Mouse (Mus musculus) thymus, postnatal 4 days (tissue): ENCODE data around the gene Sarm1.

Experiments used
- DNase-seq: peaks from one replicate; pipeline ENCODE4 v3.0.0; 2021

Gene Sarm1

DNA sequence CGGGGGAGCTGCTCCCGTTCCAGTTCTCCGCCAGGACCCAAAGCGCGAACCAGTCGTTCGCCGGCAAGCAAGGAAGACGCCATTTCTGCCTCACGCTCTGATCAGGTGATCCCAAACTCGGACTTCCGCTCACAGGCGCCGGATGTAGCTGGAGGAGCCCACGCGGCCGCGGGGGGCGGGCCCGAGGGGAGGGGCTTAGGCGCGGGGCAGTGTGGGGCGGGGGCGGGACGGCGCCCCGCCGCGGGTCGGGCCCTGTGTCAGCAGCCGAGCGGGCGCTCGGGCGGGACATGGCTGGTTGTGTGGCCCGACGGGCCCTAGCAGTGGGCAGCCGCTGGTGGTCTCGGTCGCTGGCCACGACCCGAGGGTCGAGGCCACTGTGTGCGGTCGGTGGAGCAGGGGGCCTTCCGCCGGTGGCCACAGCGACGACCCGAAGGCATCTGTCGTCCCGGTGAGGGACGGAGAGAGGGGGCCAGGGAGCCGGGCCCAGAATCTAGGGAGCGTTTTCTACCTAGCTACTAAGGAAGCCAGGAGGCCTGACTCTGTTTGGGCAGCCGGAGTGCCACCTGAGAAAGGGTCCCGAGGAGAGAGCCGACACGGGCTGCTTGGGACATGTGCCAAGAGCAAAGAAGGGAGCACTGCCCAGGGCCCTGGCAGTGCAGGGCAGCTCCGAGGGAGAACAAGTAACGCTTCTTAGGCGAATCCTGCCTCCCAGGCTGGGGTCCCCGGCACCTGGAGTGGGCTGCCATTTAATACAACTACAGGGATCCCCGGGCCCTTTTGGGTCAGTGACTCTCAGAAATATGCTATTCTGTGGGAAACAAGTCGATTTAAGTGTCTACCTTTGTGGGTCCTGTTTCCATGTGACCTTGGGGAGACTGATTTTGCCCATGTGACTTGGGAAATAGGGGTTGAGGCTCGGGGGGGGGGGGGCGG is 14.7 kb upstream of the Sarm1 start, which contains the start of the genes Tmem199 and Poldip2:
TSS of gene Tmem199 (minus strand) at position 148 of the 933 bp plus-strand sequence.
TSS of gene Poldip2 (plus strand) at position 169 of the 933 bp plus-strand sequence.
- DNase-seq: peak; percentile 94

DNA sequence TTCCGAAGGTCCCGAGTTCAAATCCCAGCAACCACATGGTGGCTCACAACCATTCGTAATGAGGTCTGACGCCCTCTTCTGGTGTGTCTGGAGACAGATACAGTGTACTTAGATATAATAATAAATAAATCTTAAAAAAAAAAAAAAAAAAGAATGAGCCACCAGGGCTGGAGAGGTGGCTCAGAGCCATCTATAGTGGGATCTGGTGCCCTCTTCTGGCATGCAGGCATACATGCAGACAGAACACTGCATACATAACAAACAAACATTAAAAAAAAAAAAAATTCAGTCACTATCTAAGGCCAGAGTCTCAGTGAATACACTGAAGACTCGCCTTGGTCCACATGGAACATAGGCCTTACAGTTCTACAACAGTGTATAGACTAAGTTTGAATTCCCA is 11.6 kb upstream of the Sarm1 start:
- peak; percentile 63 for DNase-seq

DNA sequence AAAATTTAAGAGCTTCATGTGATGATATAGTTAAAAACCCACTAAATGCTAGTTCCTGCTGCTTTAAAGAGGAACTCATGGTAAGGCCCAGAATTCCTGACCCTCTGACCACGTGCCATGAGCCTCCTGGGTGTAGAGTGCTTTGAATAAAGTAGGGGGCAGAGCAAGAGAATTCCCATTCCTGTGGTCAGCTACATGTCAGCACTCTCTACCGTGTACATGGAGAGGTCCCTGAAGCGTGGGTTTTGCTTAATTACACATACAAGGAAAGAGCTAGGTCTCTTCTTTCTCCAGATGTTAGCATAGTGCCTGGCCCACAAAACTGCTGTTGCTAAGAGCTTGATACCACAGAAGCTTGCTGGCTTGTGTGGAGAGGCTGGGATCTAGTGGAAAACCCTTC is 7.9 kb upstream of the Sarm1 start:
- no peak for DNase-seq

DNA sequence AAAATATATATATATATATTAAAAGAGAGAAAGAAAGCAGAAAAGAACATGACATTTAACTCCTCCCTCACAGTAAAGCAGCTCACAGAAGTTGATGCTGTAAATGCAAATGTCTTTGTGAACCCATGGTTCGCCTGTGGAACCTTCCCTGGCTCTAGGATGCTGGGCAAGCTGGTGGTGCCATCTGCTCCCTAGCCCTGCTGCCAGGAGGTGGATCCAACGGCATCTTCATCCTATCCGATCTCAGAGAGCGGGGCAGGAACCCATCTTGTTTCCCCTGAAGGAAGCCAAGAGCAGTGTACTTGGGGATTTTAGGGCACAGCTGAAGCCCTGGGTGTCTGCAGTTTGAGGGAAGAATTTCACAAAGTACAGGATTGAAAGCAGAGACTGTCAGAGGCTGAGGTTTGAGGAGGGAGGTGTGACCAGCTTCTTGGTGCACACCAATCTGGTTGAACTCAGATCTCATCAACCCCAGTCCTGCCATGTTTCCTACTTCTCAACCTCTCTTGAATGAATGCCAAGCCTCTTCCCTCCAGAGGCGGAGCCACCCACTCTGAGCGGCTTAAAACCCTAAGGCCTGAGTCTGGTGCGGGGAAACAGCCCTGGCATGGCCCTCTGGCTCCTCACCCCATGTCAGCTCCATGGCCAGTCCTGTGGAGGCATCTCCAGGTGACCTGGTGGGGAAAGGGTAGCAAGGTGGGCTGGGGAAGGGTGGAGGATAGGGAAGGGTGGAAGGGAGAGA is 5.5 kb upstream of the Sarm1 start, which contains the start of gene Sebox:
TSS of gene Sebox (plus strand) at position 539 of the 742 bp plus-strand sequence.
- no peak for DNase-seq

DNA sequence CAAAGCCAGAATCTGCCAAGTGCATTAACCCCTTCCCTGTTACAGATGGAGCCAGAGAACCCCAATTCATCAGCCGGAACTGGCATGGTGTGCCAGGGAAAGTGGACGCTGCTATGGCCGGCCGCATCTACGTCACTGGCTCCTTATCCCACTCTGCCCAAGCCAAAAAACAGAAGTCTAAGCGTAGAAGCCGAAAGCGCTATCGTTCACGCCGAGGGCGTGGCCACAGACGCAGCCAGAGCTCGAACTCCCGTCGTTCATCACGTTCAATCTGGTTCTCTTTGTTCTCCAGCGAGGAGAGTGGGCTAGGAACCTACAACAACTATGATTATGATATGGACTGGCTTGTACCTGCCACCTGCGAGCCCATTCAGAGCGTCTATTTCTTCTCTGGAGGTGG is 4.0 kb upstream of the Sarm1 start:
- DNase-seq: no peak

DNA sequence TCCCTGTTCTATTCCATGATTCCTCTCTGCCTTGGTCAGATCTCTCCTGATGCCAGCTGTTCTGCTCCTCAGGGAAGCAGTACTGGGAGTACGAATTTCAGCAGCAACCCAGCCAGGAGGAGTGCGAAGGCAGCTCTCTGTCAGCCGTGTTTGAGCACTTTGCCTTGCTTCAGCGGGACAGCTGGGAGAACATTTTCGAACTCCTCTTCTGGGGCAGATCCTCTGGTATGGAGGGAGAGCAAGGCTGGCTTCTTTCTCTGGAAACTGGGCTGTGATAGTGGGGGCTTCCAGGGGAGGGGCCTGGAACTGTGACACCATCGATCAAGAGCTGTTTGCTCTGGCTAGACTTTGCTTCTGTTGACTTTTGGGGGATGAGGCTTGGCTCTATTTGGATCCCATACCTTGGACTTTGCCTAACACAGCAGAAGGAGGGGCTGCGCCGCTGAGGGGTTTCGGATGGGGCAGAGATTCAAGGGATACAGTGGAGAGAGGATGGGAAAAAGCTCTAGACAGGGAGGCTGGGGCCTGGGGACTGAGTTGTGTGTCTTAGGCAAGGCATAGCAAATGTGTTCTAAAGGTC is 3.2 kb upstream of the Sarm1 start:
- no peak for DNase-seq

DNA sequence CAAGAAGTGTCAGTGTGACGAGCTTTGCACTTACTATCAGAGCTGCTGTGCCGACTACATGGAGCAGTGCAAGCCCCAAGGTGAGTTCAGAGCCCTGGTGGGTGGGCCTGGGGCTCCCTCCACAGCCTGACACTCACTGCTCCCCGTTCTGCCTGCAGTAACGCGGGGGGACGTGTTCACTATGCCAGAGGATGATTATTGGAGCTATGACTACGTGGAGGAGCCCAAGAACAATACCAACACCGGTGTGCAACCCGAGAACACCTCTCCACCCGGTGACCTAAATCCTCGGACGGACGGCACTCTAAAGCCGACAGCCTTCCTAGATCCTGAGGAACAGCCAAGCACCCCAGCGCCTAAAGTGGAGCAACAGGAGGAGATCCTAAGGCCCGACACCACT is 2.0 kb upstream of the Sarm1 start:
- no peak for DNase-seq

DNA sequence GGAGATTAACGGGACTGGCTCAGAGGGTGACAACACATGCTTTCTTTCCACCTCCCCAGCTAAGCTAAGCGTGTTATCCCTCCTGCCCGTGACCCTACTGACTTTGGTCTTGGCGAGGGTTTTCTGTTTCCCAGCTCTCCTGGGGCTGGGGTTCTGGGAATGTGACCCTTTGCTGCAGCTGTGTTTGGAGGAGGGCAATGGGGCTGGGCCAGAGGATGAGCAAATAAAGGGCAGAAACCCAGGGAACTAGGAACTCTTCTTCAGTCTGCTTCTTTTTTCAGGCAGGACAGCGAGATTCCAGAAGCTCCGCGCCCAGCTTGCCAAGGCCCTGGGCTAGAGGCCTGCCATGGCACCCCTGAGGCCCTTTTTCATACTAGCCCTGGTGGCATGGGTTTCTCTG is 1.4 kb upstream of the Sarm1 start, which contains the start of gene Vtn:
TSS of gene Vtn (plus strand) at position 88 of the 400 bp plus-strand sequence.
- DNase-seq: no peak

DNA sequence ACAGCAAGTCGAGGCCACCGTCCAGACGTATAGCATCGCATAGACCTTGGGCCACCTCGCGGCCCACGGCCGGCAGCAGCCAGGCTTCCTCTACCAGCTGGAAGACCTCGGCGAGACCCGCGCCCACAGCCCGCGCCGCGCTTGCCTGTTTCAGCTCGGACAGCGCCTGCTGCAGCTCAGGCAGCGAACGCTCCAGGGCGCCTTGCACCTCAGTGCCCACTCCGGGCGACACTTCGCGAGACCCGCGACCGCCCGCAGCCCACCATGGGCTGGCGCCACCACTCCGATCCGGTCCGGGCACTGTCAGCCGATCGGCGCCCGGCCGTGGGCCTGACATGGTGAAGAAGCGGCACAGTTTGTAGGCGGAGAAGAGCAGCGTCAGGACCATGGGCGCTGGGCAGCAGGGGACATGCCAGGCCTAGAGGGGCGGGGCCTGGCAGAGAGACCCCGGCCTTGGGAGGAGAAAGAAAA is 448 bp downstream of the Sarm1 start:
- DNase-seq: peak; percentile 56

DNA sequence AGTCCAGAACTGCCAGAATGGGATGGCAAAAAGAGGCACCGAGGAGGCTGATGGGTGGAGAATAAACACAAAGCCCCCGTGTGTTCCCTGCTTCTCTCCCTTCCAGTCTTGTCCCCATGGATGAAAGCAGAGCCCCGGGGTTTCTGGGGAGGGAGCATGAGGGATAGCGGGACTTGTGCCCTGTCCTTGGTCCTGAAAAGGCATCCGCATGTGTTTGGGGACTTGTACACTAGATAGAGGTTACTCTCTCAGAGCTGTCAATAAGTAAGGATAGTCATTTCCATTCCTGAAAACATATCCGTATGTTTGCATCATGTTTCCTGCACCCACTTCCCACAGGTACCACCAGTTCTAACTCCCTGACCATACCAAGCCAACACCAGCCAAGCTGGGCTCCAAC is 1.6 kb downstream of the Sarm1 start:
- peak; percentile 56 for DNase-seq

DNA sequence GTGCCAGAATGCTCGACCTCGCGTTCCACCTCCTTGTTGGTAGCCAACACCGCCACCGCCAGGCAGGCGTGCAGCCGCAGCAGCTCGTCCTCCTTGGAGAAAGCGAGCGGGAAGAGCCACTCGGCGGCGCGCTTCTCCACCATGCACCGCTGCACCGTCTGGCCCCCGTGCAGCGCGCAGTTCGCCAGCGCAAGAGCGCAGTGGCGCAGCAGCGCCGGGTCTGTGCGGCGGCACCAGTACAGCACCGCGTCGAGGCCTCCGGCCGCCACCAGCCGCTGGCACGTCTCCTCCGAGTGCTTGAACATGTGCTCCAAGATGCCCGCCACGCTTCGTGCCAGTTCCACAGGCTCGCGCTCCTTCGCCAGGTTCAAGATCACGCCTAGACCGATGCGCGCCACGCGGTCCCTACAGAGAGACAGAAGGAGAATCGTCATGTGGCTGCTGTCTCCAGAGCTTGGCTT is 6.7 kb downstream of the Sarm1 start:
- peak; percentile 60 for DNase-seq

DNA sequence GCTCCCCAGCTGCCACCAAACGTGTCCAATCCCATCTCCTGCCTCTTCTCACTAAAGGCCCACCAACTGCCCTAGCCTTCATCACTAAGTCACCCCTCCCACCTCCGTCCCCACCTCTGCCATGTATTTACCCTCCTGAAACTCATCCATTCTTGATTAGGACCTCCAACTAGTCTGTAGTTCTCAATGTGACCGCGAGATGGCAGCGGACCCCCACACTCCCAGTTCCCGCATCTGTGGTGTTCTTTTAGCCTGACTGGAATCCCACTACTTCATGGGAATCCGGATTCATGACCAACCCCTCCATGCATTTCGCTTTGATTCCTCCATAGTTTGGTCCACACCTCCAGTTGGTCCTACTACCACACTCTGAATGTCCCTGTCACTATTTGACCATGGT is 9.4 kb downstream of the Sarm1 start:
- peak; percentile 80 for DNase-seq

DNA sequence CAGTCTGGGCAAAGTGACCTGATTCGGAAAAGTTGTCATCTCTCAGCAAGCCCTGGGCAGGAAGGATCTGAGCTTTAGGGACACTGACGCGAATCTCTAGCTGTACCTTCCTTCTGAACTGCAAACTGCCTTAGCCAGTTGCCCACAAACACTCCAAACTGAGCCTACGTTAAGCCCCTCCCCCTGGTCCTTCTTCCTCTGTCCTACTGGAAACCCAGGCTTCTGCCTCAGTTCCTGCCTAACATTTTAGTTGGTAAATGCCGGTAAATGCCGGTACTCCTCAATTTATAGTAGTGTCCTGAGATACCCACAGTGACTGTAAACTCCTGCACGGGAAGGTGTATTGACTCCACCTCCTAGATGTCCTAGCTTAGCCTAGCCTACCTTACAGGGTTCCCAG is 13.9 kb downstream of the Sarm1 start:
- DNase-seq: no peak

DNA sequence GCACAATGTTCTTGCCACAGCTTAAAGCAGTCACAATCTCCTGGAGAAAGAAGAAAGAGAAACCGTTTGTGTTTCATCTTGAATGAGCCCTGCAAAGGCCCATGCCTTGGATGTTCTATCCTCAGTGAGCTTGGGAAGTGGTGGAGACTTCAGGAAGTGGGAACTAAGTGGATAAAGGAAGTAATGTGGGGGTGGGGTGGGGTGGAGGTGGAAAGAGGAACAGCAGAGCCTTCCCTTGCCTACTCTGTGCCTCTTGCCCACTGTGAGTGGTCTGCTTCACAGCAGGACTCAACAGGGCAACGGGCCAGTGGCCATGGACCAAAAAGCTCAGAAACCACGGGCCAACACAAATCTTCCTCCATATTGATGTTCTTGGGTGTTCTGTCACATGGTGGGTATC is 22.3 kb downstream of the Sarm1 start:
- no peak for DNase-seq

DNA sequence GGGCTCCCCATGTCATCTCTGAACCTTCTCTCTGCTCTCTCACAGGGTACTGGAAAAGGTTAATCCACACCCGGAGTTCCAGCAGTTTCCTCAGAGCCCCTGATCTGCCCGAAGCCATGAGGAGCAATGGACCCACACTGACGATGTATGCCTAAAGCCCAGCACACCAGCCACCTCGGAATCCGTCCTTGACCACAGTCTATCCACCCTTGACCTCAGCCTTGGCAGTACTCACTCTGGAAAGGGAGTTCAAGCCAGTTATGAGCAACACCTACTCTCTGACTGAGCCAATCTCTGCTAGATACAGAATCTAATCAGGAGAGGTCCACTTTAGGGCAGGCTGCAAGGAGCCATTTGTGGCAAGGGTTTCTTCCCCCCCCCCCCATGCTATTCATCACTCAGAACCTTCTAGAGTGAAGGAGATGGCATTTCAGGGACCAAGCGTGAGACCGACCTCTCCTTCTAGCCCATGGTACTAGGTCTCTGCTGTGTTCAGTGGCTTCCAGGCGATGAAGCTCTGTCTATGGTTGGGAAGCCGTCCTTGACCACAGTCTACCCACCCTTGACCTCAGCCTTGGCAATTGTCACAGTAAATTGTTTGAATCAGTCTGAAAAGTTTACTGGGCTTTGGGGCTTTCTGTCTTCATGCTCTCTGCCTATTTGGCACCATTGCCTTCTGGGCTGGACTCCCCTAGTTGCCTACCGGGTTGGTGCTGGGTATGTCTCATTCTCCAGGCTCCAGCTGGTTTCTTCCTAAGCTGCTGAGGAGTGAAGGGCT is 26.0 kb downstream of the Sarm1 start:
- no peak for DNase-seq

DNA sequence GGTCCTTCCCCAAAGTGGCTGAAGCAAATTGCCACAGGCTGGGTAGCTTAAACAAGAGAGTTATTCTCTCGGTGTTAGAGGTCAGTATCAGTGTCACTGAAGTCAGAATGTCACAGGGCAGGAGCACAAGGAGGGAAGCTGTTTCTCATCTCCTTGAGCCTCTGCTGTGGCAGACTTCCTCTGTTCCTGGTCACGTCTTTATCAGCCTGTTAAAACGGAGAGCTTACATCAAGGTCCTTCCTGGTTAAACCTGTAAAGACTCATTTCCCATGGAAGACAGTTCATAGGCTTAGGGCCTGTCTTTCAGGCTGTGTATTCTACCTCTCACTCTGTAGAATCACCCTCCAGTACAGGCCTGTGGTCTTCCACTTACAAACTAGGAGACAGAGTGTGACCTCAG is 29.6 kb downstream of the Sarm1 start:
- DNase-seq: no peak

DNA sequence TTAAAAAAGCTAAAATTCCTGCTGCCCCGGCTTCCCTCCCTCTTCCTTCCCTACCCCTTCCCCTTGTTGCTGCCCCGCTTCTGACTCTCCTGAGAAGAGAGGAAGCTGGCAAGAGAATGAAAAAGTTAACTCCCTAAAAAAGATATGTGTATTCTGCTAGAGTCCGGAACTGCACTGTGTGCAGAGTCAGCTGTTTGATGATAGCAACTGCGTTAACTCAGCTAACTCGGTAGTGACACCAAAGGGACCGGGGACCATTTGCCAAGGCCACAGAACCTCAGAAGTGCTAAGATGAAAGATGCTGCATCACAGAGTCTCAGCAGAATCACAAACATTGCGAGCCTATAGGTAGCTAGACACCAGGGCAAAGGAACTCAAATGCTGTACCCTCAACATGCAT is 30.0 kb downstream of the Sarm1 start:
- DNase-seq: no peak

DNA sequence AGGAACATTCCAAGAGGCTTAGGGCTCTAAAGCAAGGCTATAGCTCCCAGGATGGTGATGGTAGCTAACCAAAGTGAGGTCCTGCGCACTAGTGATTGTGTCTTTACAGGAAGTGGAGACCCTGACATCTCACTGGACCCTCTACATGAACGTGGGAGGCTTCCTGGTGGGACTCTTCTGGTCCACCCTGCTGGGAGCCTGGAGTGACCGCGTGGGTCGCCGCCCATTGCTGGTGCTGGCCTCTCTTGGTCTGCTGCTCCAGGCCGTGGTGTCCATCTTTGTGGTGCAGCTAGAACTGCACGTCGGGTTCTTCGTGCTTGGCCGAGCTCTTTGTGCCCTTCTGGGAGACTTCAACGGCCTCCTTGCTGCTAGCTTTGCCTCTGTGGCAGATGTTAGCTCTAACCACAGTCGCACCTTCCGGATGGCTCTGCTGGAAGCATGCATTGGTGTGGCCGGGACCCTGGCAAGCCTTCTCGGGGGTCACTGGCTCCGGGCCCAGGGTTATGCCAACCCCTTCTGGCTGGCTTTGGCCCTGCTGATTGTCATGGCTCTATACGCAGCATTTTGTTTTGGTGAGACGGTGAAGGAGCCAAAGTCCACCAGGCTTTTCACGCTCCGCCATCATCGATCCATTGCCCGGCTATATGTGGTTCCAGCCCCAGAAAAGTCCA is 31.2 kb downstream of the Sarm1 start:
- DNase-seq: no peak

DNA sequence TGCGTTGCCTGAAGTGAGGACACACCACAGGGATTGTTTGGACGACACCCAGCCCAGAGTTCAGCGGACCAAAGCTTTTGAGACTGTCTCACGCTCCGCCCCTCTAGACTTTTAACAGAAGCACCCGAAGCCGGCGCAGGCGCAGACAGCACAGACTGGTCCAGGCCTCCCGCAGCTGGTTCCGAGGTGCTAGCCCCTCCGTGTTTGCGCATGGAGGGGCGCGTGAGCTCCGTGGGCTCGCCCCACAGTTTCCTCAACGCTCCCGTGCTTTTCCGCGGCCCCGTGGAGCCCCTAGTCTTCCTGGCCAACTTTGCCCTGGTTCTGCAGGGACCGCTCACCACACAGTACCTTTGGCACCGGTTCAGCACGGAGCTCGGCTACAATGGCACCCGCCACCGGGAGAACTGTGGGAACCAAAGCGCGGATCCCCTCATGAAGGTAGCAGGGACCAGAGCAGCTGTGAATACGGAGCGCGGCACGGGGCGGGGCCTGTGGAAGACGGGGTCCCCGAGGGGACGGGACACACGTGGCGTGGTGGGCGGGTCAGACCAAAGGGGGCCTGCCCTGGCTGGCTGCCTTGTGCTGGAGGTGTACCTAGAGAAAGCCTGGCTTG is 31.9 kb downstream of the Sarm1 start, which contains the start of gene Slc46a1:
TSS of gene Slc46a1 (plus strand) at position 130 of the 613 bp plus-strand sequence.
- peak; percentile 84 for DNase-seq

DNA sequence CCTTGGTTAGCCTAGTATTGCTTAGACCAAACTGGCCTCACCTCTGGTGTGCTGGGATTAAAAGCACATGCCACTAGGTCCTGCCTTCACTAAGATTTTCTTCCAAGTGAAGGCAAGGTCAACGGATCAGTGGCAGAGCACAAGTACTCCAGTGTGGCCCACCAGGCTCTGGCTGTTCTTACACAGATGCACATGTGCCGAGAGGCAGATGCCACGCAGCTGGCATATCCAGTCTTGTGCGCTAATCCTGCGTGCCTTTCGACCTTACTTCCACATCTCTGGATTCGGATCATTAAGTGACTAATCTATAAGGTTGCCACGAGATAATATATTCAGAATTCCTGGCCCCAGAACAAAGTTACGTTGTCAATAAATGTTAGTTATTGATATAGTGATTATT is 32.4 kb downstream of the Sarm1 start:
- no peak for DNase-seq
